Mouse (Mus musculus): ENCODE data around the gene Atxn10.

GRCm38 (mm10) chr15:85324426-85324825, 11.6 kb upstream of the Atxn10 start:
- TF ChIP-seq CTCF (IDR thresholded peaks at IDR 0.05) (no peak), EP300 (IDR thresholded peaks at IDR 0.05) (no peak)
